Mouse (Mus musculus) lung, postnatal 0 days (tissue): ENCODE measurements at regions not wholly inside any gene's neighbourhood (a gene's known extent, or its start where the extent isn't known, plus 50 kb on each side); places are given as distances from the start of the nearest gene placed in this dataset.

Experiments
- CTCF ChIP-seq: IDR thresholded peaks from 2 replicates; pipeline ENCODE4 v1.5.1; 2016; ENCODE audit warnings: antibody characterized with exemption, mild to moderate bottlenecking
- EP300 ChIP-seq: IDR thresholded peaks from 2 replicates; pipeline ENCODE4 v1.6.1; 2016; ENCODE audit warnings: antibody characterized with exemption, mild to moderate bottlenecking, control low read depth

DNA sequence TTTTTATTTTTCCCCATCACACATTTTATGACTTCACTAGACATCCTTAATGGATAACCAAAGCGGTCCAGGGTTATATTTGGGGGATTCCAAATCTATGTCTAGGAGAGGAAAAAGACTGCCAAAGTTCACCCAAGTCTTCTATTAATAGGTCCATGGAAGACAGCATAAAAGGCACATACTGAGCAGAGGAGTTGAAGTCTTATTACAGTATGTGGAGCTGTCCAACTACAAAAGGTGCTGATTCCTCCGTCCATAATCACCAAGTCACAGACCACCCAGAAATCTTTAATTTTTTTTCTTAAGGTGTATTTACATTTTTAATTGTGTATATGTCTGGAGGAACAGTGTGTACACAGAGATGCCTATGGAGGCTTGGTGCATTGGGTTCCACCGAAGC, 166.3 kb downstream of the Minar1 start:
- TF ChIP-seq CTCF (no peak), EP300 (no peak)
